9 mouse cellular contexts compared by ENCODE assay signal in the genomic region with DNA sequence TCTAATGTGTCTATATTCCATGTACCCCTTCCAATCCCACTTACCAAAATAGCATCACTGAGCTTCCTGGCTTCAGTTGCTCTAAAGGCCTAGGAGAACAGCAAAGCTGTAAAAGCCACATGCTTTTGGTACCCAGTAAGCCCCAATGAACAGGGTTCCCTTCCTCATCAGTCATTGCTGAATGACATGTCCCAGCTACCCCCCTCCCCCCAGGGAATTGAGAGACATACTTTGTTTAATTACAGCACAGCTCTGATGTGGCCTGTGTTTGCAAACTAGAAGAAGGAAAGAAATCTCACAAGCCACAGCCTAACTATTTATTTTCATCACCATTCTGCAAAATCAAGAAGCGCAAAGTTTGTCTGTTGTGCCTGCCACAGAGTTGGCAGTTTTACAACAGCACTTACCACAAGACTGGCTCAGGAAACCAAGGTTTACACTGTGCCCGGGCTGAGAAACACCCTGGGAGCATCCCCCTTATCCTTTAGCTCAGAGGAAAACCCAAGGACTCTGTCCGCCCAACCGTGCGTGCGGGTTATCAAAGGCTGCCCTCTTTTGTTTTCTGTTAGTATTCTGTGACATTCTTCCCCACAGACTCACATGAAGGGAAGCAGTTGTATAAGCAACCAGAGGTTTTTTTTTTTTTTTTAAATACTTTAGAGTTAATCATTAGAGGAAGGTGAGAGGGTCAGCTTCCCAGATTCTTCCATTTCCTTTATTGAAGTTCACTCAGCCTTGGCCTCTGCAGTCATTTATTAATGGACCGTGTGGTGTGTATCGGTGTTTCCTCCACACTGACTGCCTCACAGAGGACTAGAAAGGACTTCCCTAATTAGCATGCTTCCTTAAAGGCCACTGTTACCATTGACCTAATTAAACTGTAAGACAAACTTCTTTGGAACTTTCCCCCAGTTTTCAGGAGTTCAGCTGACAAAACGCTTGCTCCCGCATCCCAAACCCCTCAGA.
A peak's percentile ranks its signal among the peaks of the same experiment; 100 is the strongest.
DNase-seq lines count a peak whose midpoint lies in the region; ATAC-seq and TF ChIP-seq lines count a peak whose summit lies in the region.
"Had no signal": no experiment of that assay in that cellular context is flagged by ENCODE, and none has a peak within 500 bp of the region (broad histone marks: within the 10 kb centered on the region; RNA-seq: fewer than 3 reads in every experiment).

No protein-coding gene starts in this region.

- H3K4me3 ChIP-seq in heart, embryonic 12.5 days: no peak overlapping the region
- no peak overlapping the region for H3K4me3 ChIP-seq in kidney, adult 2 months (ENCODE audit: insufficient read depth, low read depth, low read length)
- H3K4me3 ChIP-seq in lung, postnatal 0 days (ENCODE audit: low read depth, low read length): no peak overlapping the region

- H3K27me3 ChIP-seq in heart, embryonic 12.5 days (replicated peaks): no peaks in the 10 kb centered on the region
- no peaks in the 10 kb centered on the region for H3K27me3 ChIP-seq in kidney, adult 2 months (replicated peaks; ENCODE audit: control insufficient read depth, insufficient read depth, low read length)
- no peaks in the 10 kb centered on the region for H3K27me3 ChIP-seq in lung, postnatal 0 days (replicated peaks; ENCODE audit: insufficient read depth, low read length)

- no peak overlapping the region for H3K4me2 ChIP-seq in heart, embryonic 12.5 days
- H3K4me2 ChIP-seq in lung, postnatal 0 days (replicated peaks; ENCODE audit: low read depth, low read length): no peak overlapping the region

- WGBS in heart, embryonic 12.5 days: 54% methylated on average over 10 of the region's 10 CpGs
- WGBS in kidney, adult 2 months: 8% methylated on average over 10 of the region's 10 CpGs
- 27% methylated on average over 10 of the region's 10 CpGs for WGBS in lung, postnatal 0 days

- DNase-seq in heart, adult 8-10 months (ENCODE audit: low spot score): no peak
- DNase-seq in brain, embryonic 14.5 days (ENCODE audit: low read depth): peak; percentile 57
- peak; percentile 91 for DNase-seq in kidney, adult 2 months
- peak; percentile 63 for DNase-seq in lung, postnatal 0 days (ENCODE audit: low spot score)
- DNase-seq in thymus, postnatal 36 days: peak; percentile 35 to 41
- DNase-seq in urinary bladder, postnatal 36 days (ENCODE audit: low spot score in 2 of 2): no peak

- no peak for TF ChIP-seq CTCF in brain, embryonic 14.5 days (IDR thresholded peaks at IDR 0.05; ENCODE audit: borderline replicate concordance, extremely low read depth, insufficient read depth, insufficient read length)
- TF ChIP-seq CTCF in kidney, adult 2 months (conservative IDR thresholded peaks at IDR 0.05; ENCODE audit: insufficient read depth, insufficient read length, low read depth, low read length): 0 out of 2 replicates have a peak, but pooled peaks have one; percentile 4
- TF ChIP-seq CTCF in lung, postnatal 0 days (IDR thresholded peaks at IDR 0.05): peak; percentile 21; the same call in 1 of the 2 replicates

- peak; percentile 64 for ATAC-seq in heart, embryonic 12.5 days (ENCODE audit: insufficient number of reproducible peaks, low FRiP score)
- ATAC-seq in lung, postnatal 0 days: peak; percentile 45
- ATAC-seq in erythroid progenitor cell, adult 5-6 weeks (replicated peaks; ENCODE audit: low FRiP score, poor library complexity, severe bottlenecking): no peak

- H3K27ac ChIP-seq in heart, embryonic 12.5 days (ENCODE audit: poor library complexity, severe bottlenecking): peak overlapping the region; percentile 45
- peak overlapping the region; percentile 90 for H3K27ac ChIP-seq in kidney, adult 2 months (ENCODE audit: insufficient read depth, low read depth, low read length)
- H3K27ac ChIP-seq in lung, postnatal 0 days (ENCODE audit: low read length): peak overlapping the region; percentile 9

- H3K4me1 ChIP-seq in heart, embryonic 12.5 days (replicated peaks): peaks cover 37% of the 10 kb centered on the region
- H3K4me1 ChIP-seq in kidney, adult 2 months (ENCODE audit: control insufficient read depth, insufficient read depth, low read length): peaks cover 41% of the 10 kb centered on the region
- no peaks in the 10 kb centered on the region for H3K4me1 ChIP-seq in lung, postnatal 0 days (ENCODE audit: insufficient read depth, low read depth, low read length)

- peaks cover 59% of the 10 kb centered on the region for H3K36me3 ChIP-seq in heart, embryonic 12.5 days
- H3K36me3 ChIP-seq in kidney, adult 2 months (ENCODE audit: control insufficient read depth, insufficient read depth, low read length): peaks cover 1% of the 10 kb centered on the region; the same call in 1 of the 2 replicates
- peaks cover 9% of the 10 kb centered on the region; the same call in 1 of the 2 replicates for H3K36me3 ChIP-seq in lung, postnatal 0 days (ENCODE audit: insufficient read depth, low read length)
- H3K36me3 ChIP-seq: G1E had no signal

- peak; percentile 75 for TF ChIP-seq EP300 in lung, postnatal 0 days (IDR thresholded peaks at IDR 0.05)

- TF ChIP-seq POLR2A in brain, embryonic 14.5 days (IDR thresholded peaks at IDR 0.05; ENCODE audit: borderline replicate concordance, extremely low read depth, insufficient read depth, insufficient read length, poor library complexity, severe bottlenecking): no peak
- no peak for TF ChIP-seq POLR2A in kidney, adult 2 months (IDR thresholded peaks at IDR 0.05; ENCODE audit: low read depth, low read length)

- no peak overlapping the region for H3K9ac ChIP-seq in heart, embryonic 12.5 days
- H3K9ac ChIP-seq in lung, postnatal 0 days (replicated peaks; ENCODE audit: low read depth): no peak overlapping the region

- no peaks in the 10 kb centered on the region for H3K9me3 ChIP-seq in heart, embryonic 12.5 days (replicated peaks)
- H3K9me3 ChIP-seq in lung, postnatal 0 days (ENCODE audit: low read length): no peaks in the 10 kb centered on the region
- H3K9me3 ChIP-seq: G1E had no signal

Comparison
In these comparisons a context has a peak if more than half of its experiments do, and no peak if none do; other contexts are left out.
1. H3K27ac ChIP-seq: peak in every context shown above with its lines; median percentile 90 in kidney, adult 2 months; 45 in heart, embryonic 12.5 days; 9 in lung, postnatal 0 days.
2. DNase-seq: peak in brain, embryonic 14.5 days (single experiment), kidney, adult 2 months (single experiment), lung, postnatal 0 days (single experiment) and thymus, postnatal 36 days (2 of 2); none in heart, adult 8-10 months (single experiment) and urinary bladder, postnatal 36 days (0 of 2).